Mouse (Mus musculus) testis, adult 2 months (tissue): ENCODE data around the gene Sergef. TPM values are rescaled to one million over a fixed set of nuclear protein-coding genes. Genes with fewer than 3 reads are reported as not detected.

ENCODE experiments used
- H3K27ac ChIP-seq: fragments of 200-500 bp; 2 replicates; pipeline ENCODE4 v1.5.1; 2012; ENCODE audit warnings: low read depth, low read length; ENCODE audit not compliant: control insufficient read depth, insufficient read depth
- H3K27me3 ChIP-seq: fragments of 200-500 bp; 2 replicates; pipeline ENCODE4 v1.6.1; 2012; ENCODE audit warnings: mild to moderate bottlenecking, low read length, moderate library complexity; ENCODE audit not compliant: control insufficient read depth, insufficient read depth
- H3K36me3 ChIP-seq: fragments of 200-500 bp; 2 replicates; pipeline ENCODE4 v1.6.1; 2012; ENCODE audit warnings: mild to moderate bottlenecking, low read length; ENCODE audit not compliant: control insufficient read depth, insufficient read depth
- H3K4me1 ChIP-seq: fragments of 200-500 bp; 2 replicates; pipeline ENCODE4 v1.6.1; 2012; ENCODE audit warnings: low read length; ENCODE audit not compliant: control insufficient read depth, insufficient read depth
- H3K4me3 ChIP-seq: fragments of 200-500 bp; 2 replicates; pipeline ENCODE4 v1.5.1; 2012; ENCODE audit warnings: low read depth, mild to moderate bottlenecking, low read length, moderate library complexity, mixed read lengths; ENCODE audit not compliant: control insufficient read depth
- CTCF ChIP-seq: fragments of 200-500 bp; IDR thresholded peaks from 2 replicates; pipeline ENCODE4 v1.5.1; 2012; ENCODE audit warnings: low read depth, mild to moderate bottlenecking, inconsistent platforms, low read length, moderate library complexity; ENCODE audit not compliant: control insufficient read depth, insufficient read depth, insufficient replicate concordance
- POLR2A ChIP-seq: fragments of 200-500 bp; IDR thresholded peaks from 2 replicates; pipeline ENCODE4 v1.6.1; 2012; ENCODE audit warnings: low read depth, mild to moderate bottlenecking, inconsistent platforms, low read length, moderate library complexity; ENCODE audit not compliant: control insufficient read depth
- polyA plus RNA-seq: library from polyadenylated mRNA; depleted of rRNA; stranded (reverse); fragments of >200 nt; gene quantifications from 2 replicates; pipeline ENCODE4 v1.2.3, GENCODE M21; 2012

Gene Sergef
- polyA plus RNA-seq, 1 experiment = 7.7 TPM

- Histone ChIP-seq H3K36me3 (no peaks in the 10 kb centered on the region), H3K4me3 (no peak overlapping the region), H3K4me1 (no peaks in the 10 kb centered on the region), H3K27me3 (no peaks in the 10 kb centered on the region), H3K27ac (no peak overlapping the region)
- TF ChIP-seq CTCF = no peak
- TF ChIP-seq POLR2A = no peak
Measured at GRCm38 (mm10) chr7:46526665-46527154, 112.9 kb downstream of the Sergef start.

- Histone ChIP-seq H3K27ac (no peak overlapping the region), H3K4me3 (no peak overlapping the region), H3K36me3 (no peaks in the 10 kb centered on the region), H3K27me3 (no peaks in the 10 kb centered on the region), H3K4me1 (no peaks in the 10 kb centered on the region)
- TF ChIP-seq POLR2A (no peak), CTCF (no peak)
Measured at GRCm38 (mm10) chr7:46523215-46523614, 116.4 kb downstream of the Sergef start.

- H3K36me3 ChIP-seq = no peaks in the 10 kb centered on the region
- no peak overlapping the region for H3K27ac ChIP-seq
- TF ChIP-seq CTCF = no peak
- TF ChIP-seq POLR2A = no peak
- no peaks in the 10 kb centered on the region for H3K4me1 ChIP-seq
- no peaks in the 10 kb centered on the region for H3K27me3 ChIP-seq
- no peak overlapping the region for H3K4me3 ChIP-seq
Measured at GRCm38 (mm10) chr7:46521794-46522193, 117.8 kb downstream of the Sergef start.

- no peak overlapping the region for H3K27ac ChIP-seq
- no peaks in the 10 kb centered on the region for H3K36me3 ChIP-seq
- no peaks in the 10 kb centered on the region for H3K27me3 ChIP-seq
- H3K4me3 ChIP-seq = no peak overlapping the region
- H3K4me1 ChIP-seq = no peaks in the 10 kb centered on the region
- TF ChIP-seq CTCF (no peak), POLR2A (no peak)
Measured at GRCm38 (mm10) chr7:46519148-46519547, 120.5 kb downstream of the Sergef start.

GRCm38 (mm10) chr7:46517158-46517557 lies 122.4 kb downstream of the Sergef start:
- H3K4me3 ChIP-seq = no peak overlapping the region
- no peak overlapping the region for H3K27ac ChIP-seq
- H3K4me1 ChIP-seq = no peaks in the 10 kb centered on the region
- H3K27me3 ChIP-seq = no peaks in the 10 kb centered on the region
- no peaks in the 10 kb centered on the region for H3K36me3 ChIP-seq
- no peak for TF ChIP-seq CTCF
- no peak for TF ChIP-seq POLR2A

GRCm38 (mm10) chr7:46515960-46516359 lies 123.6 kb downstream of the Sergef start:
- Histone ChIP-seq H3K27me3 (no peaks in the 10 kb centered on the region), H3K4me1 (no peaks in the 10 kb centered on the region), H3K36me3 (no peaks in the 10 kb centered on the region), H3K4me3 (no peak overlapping the region), H3K27ac (no peak overlapping the region)
- TF ChIP-seq POLR2A = no peak
- peak; percentile 71; the same call in 1 of the 2 replicates for TF ChIP-seq CTCF

GRCm38 (mm10) chr7:46514981-46515380 lies 124.6 kb downstream of the Sergef start:
- H3K36me3 ChIP-seq = no peaks in the 10 kb centered on the region
- H3K4me1 ChIP-seq = no peaks in the 10 kb centered on the region
- no peaks in the 10 kb centered on the region for H3K27me3 ChIP-seq
- H3K4me3 ChIP-seq = no peak overlapping the region
- H3K27ac ChIP-seq = no peak overlapping the region
- TF ChIP-seq POLR2A (no peak), CTCF (no peak)

- TF ChIP-seq POLR2A (no peak), CTCF (no peak)
- Histone ChIP-seq H3K4me1 (no peaks in the 10 kb centered on the region), H3K27ac (no peak overlapping the region), H3K4me3 (no peak overlapping the region), H3K27me3 (no peaks in the 10 kb centered on the region), H3K36me3 (no peaks in the 10 kb centered on the region)
Measured at GRCm38 (mm10) chr7:46513562-46513961, 126.0 kb downstream of the Sergef start.
